Mouse (Mus musculus): Measurements from ENCODE around the gene Sdk2.

Gene Sdk2

DNA sequence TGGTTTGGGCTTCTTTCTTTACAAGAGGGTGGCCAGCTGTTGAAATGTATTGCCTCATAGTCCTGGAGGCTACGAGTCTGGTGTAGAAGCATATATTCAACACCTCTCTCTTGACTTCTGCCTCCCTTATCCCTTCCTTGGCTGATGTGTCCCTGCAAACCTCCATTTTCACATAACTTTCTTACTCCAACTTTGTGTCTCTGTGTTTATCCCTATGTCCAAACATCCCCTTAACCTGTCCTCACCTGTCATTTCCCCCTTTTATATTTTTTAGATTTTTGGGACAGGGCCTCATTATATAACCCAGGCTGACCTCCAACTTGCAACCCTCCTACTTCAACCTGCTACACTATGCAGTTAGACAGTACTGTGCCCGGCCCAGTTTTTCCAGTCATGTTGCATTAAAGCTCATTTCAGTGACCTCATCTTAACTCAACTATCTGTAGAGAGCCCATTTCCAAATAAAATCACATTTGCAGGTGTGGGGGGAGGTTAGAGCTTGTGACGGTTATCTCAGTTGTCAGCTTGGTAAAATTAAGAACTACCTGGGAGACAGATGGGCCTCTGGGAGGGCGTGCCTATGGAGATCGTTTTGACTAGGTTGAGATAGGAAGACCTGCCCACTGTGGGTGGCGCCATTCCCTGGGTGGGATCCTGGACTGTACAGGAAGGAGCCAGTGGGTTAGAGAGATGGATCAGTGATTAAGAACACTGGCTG lies 302.6 kb downstream of the Sdk2 start:
- DNase-seq (ENCODE audit: low read depth, low spot score) = no peak

DNA sequence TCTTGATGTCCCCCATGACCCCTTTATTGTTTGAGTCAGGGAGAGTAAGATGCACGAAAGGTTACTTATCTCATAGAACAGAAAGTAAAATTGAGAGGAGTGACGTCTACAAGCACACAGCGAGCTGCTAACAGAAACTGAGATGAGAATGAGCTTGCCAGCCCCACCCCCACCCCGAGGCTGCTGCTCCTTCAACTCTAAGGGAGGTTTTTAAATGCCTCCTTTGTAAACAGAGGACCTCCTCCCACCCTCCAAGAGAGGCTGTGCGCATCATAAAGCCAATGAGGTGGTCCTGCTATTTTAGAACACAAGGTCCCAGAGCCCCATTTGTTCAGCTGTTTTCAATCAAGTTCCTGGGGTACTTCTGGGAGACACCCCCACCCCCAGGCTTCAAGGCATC lies 303.4 kb downstream of the Sdk2 start:
- no peak for DNase-seq (ENCODE audit: low read depth, low spot score)

DNA sequence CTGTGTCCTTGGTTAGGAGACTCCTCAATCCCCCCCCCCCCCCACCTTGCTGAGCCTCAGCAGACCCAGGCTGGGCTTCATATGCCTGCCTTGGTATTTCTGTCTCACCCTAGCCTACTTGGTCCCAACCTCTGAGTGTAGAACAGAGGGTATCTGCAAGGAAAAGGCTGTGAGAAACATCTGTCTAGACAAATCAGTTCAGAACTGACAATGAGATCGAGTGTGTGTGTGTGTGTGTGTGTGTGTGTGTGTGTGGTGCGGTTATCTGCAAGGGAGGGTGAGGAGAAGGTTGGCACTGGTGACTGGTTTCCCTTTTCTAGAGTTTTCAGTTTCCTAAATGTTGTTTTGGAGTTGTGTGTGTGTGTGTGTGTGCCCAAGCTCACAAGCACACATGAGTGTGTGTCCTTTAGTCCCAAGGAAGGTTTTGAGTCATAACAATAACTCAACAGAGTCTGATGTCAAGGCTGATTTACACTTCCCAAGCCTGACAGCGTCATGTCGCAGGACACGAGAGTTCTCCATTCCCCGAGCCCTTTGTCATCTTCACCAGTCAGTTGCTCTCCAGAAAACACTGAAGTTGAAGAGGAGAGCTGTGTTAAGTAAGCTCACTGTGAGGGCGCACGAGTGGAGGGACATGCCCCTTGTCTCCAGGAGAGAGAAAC lies 304.6 kb downstream of the Sdk2 start:
- no peak for DNase-seq (ENCODE audit: low read depth, low spot score)

DNA sequence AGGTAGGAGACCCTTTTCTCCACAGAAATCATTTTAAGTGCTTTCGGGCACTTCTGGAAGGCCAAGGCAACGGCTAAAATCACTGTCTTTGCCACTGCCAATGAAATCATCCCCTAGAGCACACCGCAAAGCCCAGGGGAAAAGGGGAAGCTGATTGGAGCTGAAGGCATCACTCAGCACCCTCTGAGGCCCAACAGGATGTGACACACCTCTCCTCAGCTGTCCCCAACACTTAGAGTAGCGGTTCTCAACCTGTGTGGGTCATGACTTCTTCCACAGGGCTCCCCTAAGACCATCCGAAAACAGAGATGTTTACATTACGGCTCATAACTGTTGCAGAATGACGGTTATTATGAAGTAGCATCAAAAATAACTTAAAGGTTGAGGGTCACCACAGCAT lies 305.2 kb downstream of the Sdk2 start:
- DNase-seq (ENCODE audit: low read depth, low spot score) = no peak

DNA sequence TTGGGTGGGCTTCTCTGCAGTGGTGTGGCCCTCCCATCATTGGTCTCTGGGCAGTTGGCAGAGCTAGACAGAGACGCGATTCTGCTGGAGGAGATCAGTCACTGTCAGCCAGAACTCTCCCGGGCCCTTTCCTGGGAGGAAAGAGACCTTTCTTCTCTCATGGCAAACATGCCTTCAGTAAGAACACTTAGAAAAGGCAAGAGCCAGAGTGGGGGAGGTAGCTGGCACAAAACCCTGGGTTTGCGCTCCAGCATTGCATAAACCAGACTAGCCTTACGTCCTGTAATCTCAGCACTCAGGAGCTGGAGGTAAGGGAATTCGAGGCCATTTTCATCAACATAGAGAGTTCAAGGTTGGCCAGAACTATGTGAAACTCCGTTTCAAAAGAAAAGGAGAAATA lies 306.4 kb downstream of the Sdk2 start:
- no peak for DNase-seq (ENCODE audit: low read depth, low spot score)

DNA sequence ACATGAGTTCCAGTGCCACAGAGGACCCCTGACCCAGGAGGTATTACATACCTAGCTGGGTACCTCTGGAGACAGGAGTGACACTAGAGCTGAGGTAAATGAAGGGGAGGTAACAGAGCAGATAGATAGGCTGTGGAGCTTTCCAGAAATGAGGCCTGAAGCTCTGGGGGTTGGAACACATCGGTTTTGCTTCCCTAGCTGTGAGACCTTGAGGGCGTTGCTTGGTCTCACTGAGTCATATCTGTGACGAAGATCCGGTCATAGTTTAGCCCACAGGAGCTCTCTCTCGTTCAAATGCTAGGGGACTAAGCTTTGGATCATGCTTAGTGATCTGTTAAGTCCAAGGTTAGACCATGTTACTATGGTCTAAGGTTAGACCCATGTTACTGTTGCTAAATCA lies 308.0 kb downstream of the Sdk2 start:
- no peak for DNase-seq (ENCODE audit: low read depth, low spot score)

DNA sequence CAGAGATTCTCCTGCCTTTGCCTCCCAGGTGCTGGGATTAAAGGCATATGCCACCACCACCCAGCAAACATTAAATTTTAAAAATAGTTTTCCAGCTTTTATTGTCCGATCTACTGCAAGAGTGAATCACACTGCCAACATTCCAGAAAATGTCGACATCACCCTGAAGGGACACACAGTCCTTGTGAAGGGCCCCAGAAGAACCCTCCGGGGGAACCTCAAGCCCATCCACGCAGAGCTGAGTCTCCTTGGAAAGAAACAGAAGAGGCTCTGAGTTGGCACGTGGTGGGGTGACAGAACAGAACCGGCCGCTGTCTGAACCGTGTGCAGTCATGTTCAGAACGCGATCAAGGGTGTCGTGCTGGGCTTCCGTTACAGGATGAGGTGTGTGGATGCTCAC lies 310.3 kb downstream of the Sdk2 start:
- DNase-seq (ENCODE audit: low read depth, low spot score) = no peak

DNA sequence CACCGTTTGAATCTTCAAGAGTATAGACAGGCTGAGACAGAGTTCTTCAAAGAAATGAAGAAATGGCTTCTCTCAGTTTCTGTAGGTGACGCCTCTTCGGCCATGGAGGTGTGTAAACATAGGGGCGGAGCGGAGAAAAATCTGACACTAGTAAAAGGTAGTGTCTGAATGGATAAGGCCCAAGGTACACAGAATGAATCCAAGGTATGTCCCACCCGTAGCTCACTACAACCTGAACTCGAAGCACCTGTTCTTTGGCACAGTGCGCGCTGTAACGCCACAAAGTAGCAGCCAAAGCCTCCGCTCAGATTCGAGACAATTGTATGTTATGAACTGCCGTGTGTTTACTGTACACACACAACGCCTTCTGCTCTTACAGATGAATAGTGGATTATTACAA lies 311.0 kb downstream of the Sdk2 start:
- DNase-seq (ENCODE audit: low read depth, low spot score) = no peak

DNA sequence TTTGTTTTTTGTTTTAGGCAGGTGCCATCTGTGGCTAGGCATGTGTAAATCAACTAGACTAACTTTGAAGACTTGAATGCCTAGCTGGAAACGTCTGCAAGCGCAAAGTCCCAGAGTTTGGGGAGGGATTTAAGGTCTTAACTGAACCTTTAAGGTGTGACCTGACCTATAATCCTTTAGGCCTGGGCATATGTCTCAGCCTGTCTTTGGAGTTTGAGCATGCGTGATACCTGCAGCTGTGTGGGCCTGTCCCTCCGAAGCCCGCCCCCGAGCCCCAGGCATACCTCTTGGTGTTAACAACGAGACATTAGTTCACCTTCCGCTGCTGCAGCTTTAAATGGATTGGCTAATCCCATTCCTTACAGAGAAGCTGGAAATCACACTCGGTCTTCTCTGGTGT lies 312.0 kb downstream of the Sdk2 start:
- DNase-seq (ENCODE audit: low read depth, low spot score) = no peak

DNA sequence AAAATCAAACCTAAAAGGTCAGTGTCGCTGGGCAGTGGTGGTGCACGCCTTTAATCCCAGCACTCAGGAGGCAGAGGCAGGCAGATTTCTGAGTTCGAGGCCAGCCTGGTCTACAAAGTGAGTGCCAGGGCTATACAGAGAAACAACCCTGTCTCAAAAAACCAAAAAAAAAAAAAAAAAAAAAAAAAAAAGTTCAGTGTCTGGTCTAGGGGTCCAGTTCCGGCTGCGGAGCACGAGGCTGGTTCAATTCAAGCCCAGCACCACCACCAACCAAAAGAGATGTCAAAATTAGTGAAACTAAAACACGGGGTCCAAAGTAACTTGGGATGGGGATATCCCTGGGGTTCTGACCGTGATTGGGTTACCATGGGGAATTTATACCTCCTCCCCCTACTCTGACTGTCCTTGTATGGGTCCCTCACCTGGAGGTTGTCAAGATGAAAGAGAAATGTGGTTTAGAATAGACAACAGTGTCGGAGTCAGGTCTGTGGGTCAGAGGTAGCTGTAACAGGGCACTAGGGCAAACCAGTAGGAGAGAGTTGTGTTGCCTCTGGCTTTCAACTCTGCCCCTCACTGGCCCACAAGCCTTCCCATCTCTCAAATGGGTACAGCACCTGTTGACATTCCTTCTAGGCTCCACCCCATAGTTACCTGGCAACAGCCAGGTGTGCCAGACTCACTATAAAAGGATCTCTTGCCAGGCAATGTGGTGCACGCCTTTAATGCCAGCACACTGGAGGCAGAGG lies 314.0 kb downstream of the Sdk2 start:
- no peak for DNase-seq (ENCODE audit: low read depth, low spot score)

DNA sequence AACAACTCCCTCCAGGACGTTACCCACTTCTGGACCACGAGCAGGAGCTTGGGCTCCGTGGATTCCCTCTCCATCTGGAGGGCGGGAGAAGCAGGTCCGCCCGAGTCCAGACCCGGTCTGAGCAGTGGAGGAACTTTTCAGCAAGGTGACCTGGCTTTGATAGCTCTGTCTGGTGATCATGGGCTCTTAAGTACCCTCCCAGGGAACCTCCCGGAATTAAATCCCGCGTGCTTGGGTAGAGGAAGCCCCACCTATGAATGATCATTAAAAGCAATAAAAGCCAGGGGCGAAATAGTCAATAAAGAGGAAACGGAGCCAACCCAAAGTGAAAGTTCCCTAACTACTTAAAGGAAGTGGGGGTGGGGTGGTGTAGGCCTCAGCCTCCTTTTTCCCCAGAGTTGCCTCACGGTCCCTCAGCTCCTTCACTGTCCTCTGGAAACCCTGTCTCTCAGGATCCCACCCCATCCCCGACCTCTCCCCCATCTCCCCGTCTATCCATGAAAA lies 314.6 kb downstream of the Sdk2 start:
- DNase-seq (ENCODE audit: low read depth, low spot score) = no peak

DNA sequence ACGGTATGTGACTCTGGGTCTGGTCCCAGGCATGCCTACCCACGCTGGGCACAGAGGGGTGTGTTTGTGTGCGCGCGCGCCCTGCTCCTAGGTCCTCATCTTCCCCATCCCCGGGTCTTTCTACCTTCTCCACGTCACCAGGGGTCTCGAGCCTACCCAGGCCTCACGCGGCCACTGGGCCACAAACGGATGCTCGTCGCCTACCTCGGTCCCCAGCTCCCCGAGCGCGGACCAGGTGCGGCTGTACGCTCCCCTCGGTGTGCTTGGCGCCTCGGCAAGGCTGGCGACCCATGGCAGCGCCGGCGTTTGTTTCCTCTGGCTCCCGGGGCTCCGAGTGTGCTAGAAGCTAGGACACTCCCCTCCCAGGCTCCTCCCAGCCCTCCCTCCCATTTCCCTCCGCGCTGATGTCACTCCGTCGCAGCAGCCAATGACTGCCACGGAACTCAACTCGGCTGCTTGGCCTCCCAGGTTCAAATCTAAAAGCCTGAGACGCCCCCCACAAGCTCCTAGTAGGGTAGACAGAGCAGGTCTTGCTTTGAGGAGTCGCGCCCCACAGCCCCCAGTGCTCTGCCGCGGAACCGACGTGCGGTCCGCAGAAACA lies 315.3 kb downstream of the Sdk2 start, which contains the start of gene Cdc42ep4:
TSS of gene Cdc42ep4 (minus strand) at position 398 of the 601 bp plus-strand sequence.
- DNase-seq (ENCODE audit: low read depth, low spot score) = peak; percentile 90

DNA sequence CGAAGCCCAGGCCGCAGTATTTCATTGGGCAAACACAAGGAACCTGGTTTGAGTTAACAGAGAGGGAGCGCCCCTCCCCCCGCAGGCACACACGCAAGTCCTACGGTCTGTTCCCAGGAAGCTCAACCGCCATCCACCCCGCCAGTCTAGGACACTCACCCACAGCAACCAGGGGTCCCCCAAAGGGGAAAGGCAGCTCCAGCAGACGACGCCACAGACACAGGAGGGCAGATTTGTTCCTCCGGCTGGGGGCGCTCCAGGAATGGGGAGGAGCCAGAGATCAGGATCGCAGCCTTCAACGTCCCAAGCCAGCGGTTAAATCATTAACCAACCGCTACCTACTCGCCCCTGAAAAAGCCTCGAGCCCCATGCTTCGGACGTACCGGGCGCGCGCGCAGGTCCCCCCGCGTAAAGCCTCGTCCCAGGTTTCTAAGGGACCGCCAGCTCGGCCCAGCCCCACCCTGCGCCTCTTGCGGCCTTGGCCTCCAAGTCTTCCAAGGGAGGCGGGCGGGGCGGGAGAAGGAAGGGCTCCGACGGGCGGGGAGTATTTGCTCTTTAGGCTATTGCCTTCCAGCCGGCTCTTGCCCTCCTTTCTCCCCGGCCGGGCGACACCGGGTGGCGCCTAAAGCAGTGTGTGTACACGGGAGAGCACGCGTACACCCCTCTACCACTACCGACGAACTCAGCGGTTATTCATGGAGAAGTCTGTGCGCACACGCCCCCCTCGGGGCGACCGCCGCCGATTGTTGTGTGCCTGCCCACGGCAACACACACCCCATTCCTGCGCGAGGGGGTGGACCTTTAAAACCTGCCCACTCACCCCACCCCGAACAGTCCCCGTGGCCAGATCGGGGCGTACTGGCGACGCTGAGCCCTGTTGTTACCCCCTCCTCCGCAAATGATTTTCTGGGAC lies 316.0 kb downstream of the Sdk2 start:
- DNase-seq (ENCODE audit: low read depth, low spot score) = peak; percentile 42

DNA sequence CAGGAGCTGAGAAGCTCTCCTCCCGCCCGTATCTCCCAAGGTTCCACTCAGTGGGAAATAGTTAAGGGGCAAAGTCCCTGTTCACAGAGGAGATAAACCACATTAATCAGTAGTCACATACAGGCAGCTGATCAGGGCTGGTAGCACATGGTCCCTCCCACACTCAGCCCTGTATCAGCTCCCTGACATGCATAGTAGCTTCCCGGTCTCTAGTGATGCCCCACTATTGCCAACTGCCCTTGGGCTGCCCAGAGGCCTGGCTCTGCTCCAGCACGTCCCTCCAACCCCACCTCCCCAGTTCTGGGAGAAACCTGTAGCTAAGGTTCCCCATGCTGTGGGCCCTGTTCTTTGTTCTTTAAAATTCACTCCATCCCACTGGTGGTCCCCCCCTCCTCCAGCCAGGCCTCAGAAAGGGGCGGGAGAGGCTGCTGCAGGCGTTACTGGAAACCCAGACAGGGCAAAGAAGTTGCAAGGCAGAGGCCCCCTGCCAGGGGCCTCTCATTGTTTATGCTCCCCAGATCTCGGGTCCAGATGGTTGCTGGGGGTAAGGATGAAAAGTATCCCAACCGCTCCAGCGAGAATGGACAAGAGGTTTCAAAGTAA lies 317.0 kb downstream of the Sdk2 start:
- DNase-seq (ENCODE audit: low read depth, low spot score) = no peak

DNA sequence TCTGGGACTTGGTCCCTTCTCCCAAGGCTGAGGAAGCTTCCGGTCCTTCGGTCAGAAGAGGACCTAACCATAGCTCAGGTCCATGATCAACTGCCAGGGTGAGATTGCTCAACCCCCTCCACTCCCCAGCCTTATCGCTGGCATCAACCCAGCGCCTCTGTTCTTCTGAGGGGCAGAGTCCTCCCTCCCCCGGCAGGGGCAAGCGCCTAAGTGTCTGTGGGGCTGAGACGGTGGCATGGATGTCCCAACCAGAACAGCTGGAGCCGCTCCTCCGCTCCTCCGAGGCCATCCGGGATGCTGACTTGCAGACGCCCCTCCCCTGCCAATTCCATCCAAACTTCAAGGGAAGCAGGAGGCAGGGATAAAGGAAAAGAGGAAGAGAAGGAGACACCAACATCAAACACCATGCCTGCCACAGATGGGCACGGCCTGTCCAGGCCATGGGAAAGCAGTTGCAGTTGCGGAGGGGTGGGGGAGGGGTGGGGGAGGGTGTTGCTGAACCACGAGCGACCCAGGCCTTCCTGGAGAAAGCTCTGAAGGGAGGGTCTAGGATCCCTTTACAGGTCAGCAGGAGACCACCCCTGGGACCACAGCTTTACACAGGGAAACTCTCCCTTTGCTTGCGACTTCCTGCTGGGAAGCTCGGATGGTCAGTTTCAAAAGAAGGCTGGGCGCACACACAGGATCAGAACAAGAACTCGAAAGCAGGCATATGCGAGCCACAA lies 317.9 kb downstream of the Sdk2 start:
- DNase-seq (ENCODE audit: low read depth, low spot score) = no peak

DNA sequence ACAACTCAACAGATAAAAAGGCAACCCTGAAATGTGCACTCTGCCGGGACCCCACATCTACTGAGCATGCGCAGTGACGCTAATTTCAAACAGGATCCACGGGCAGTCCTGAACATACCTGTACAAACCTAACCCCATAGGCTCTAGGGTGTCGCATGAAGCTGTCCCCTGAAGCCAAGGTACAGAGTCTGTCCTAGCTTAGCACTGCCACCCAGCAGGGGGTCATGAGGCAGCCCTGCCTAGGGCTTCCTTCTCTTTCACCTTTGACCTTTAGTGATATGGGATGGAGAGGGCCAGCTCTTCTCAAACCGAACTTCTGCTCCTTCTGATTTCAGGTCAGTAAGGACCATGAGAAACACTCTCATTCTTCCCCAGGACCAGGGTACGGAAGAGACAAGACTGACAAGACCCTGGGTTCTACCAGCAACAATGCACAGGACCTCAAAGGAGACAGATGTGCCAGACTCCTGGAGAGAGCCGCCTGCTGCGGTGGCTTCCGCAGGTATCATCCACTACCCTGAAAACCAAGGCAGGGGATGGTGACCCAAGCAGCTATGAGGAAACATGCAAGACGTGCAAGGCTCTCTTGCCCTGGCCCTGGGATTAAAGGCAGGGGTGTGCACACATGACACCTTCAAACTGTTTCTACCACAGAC lies 319.0 kb downstream of the Sdk2 start:
- DNase-seq (ENCODE audit: low read depth, low spot score) = no peak

DNA sequence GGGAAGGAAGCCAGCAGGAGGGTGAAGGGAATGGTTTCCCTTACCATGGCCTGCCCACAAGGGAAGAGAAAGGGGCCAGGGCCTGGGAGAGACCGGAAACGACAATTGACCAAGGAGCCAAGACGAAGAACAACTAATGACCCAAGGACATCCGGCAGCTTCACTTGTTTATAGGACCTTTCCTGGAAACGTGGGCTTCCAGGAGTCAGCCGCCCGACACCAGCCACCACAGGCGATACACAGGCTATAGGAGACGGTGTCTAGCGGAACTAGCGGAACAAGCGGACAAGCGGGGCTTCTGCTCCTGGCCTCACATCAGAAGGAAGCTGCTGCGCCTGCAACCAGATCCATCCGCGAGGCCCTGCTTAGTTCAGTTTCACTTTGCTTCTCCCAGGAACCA lies 319.8 kb downstream of the Sdk2 start:
- no peak for DNase-seq (ENCODE audit: low read depth, low spot score)

DNA sequence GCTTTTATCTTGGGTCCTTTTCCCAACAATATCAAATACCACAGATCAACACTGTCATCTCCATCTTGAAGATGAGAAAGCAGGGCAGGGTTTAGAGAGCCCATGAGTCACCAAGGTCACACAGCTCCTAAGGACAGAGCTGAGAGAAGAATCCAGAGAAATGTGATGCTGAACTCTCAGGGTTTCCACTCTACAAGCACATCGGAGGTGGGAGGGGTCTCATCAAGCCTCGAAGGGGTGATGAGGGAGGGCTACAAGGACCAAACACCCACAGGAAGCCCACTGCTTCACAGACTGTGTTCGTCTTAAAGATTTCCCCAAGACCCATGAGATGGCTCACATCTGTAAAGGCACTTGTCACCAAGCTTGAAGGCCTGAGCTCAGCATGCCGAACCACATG lies 320.9 kb downstream of the Sdk2 start:
- DNase-seq (ENCODE audit: low read depth, low spot score) = no peak

DNA sequence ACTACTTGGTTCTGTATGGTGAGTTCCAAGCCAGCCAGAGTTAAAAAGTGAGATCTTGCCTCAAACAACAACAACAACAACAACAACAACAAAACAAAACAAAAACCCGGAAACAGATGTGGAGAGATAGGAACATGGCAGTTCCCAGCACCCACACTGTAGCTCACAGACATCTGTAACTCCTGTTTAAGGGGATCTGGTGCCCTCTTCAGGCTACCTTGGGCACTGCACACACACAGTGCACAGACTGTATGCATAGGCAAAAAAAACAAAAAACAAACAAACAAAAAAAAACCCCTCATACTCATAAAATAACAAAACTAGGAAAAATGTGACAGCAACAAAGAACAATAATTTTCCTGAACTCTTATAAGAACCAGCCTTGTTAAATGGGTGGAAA lies 323.8 kb downstream of the Sdk2 start:
- no peak for DNase-seq (ENCODE audit: low read depth, low spot score)

DNA sequence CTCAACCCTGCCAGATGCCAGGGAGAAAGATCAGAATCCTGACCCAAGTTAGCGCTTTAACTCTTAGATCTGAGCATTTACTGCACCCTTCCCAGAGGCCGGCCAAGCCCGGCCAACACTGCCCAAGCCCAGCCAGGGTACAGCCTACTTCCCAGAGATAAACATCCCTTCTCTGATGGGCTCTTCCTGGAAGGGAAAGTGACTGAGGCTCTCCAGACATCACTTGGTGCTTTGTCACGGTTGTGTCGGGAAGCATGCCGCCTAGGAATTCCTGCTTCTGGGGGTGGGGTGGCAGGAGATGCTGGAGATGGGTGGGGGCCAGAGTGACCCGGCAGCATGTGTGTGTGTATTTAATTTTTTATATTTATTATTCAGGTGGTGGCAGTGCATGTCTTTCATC lies 326.7 kb downstream of the Sdk2 start:
- DNase-seq (ENCODE audit: low read depth, low spot score) = no peak
